Mouse (Mus musculus): ENCODE results near the gene Omd. TPM values are rescaled to one million over a fixed set of nuclear protein-coding genes. Genes with fewer than 3 reads are reported as not detected.
A peak's percentile ranks its signal among the peaks of the same experiment; 100 is the strongest.

Omd gene
- total RNA-seq, 4 experiments from 2014 or later = 0.68 to 2.0 (median 1.1) TPM

- DNase-seq (ENCODE audit: low spot score) = no peak
Measured at GRCm38 (mm10) chr13:49608589-49609322, 26.5 kb downstream of the Omd start.

DNA sequence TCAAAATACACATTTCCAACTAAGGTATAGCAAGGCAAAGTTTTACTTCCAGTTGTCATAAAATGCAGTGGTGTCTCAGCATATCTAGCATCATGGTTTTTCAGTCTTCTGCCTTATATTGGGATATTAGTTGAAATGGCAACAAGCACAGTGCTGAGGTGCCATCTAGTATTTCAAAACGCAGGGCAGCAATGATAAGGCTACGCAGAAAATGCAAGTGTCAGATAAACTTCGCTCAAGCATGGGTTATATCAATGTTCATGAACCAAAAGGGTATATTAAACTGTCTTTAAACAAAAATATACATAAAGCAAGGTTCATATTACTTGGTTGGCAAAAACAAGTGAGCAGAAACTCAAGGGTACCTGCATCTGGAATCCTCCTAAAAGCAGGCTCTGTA lies 34.8 kb downstream of the Omd start:
- no peak for DNase-seq (ENCODE audit: low spot score)

DNA sequence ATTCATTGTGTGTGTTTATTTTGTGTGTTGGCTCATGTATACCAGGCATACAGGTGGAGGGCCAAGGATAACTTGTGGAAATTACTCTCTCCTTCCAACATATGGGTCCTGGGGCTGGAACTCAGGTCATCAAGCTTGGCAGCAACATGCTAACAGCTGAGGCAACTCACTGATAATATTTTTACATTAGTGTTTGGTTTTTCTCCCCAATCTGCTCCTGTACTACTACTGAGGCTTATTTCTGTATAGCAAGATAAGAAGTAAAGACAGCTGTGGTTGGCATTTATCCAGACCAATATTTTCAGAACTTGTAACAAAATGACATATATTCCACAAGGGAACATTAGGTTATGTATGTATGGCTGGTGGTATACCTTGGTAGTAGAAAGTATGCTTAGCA lies 36.1 kb downstream of the Omd start:
- no peak for DNase-seq (ENCODE audit: low spot score)

DNA sequence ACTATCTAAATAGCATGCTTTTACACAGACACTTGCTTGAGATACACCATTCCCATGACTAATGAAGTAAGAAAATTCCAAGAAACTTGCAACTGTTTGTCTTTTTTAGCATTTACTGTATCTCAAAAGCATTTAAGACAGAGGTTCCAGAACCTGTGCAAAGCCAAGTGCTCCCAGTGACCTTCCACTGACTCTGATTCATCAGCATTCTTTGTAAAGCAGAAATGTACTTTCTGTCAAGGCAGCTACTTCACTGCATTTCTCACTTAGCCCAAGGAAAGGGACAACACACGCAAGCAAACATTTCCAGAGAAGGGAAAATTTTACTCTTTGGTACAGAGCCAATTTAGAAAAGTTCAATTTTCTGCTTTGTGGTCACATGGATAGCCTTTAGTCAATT lies 41.0 kb downstream of the Omd start:
- no peak for DNase-seq (ENCODE audit: low spot score)

- DNase-seq (ENCODE audit: low spot score) = no peak
Measured at GRCm38 (mm10) chr13:49628167-49628566, 45.9 kb downstream of the Omd start.

DNA sequence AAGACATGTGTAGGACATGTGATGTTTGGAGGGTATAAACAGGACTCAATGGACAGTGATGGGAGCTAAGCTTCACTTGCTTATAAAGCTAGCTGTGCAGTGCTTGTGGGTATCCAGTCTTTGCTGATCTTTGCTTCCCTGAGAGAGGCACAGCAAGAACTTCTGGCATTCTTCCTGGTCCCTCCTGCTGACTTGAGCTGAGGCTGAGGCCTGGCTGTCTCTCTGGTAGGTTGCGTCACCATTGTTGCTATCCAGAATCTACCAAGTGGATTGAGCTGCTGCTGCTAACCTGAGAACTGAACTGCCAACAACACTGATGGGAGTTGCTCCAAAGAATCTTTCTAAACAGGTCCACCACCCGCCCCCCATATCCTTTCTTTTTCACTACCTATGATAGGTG lies 46.8 kb downstream of the Omd start:
- peak; percentile 50 for DNase-seq (ENCODE audit: low spot score)

- DNase-seq (ENCODE audit: low spot score) = no peak
Measured at GRCm38 (mm10) chr13:49639965-49640364, 57.7 kb downstream of the Omd start.

Other genes with a start within 250 kb of the Omd start
- 10 to 100 TPM; 67.9 to 79.2 (median 73.3) TPM for gene Bicd2, start 240.9 kb upstream of the Omd start, total RNA-seq (2022)
- 1 to 10 TPM; 5.5 to 7.5 (median 7.1) TPM for gene Ippk, start 161.2 kb upstream of the Omd start, total RNA-seq (2022)
- gene Tes3-ps, start 89.1 kb upstream of the Omd start, total RNA-seq (2022) = 1 to 10 TPM in 2 of 4 experiments, under 1 TPM in 2; 0.73 to 1.3 (median 1.0) TPM
- gene Ecm2, start 77.7 kb upstream of the Omd start, total RNA-seq (2022) = 10 to 100 TPM; 10.8 to 14.2 (median 11.6) TPM
- gene Aspn, start 38.0 kb upstream of the Omd start, total RNA-seq (2022) = 10 to 100 TPM in 3 of 4 experiments, 1 to 10 TPM in 1; 8.3 to 17.7 (median 15.3) TPM
- 10 to 100 TPM; 62.1 to 84.1 (median 78.6) TPM for gene Ogn, start 25.6 kb downstream of the Omd start, total RNA-seq (2022)
- 1 to 10 TPM; 2.3 to 3.0 (median 2.8) TPM for gene Cenpp, start 70.3 kb downstream of the Omd start, total RNA-seq (2022)
- 10 to 100 TPM; 17.4 to 22.3 (median 21.2) TPM for gene Nol8, start 70.6 kb downstream of the Omd start, total RNA-seq (2022)
- gene Iars, start 99.6 kb downstream of the Omd start, total RNA-seq (2022) = 10 to 100 TPM; 53.0 to 68.1 (median 64.6) TPM
- under 1 TPM; 0.11 to 0.90 (median 0.38) TPM for gene Gm30302, start 216.5 kb downstream of the Omd start, total RNA-seq (2022)

Measured in heart, adult 8-10 months (tissue).